Mouse (Mus musculus): Measurements from ENCODE around the gene Kbtbd8.

- TF ChIP-seq CTCF (IDR thresholded peaks at IDR 0.05; ENCODE audit: low read depth) (no peak), EP300 (IDR thresholded peaks at IDR 0.05; ENCODE audit: low read depth) (no peak)
Measured at GRCm38 (mm10) chr6:95085276-95085675, 31.8 kb upstream of the Kbtbd8 start.
